Mouse (Mus musculus): Measurements from ENCODE around the gene Zbtb9. TPM values are rescaled to one million over a fixed set of nuclear protein-coding genes. Genes with fewer than 3 reads are reported as not detected.

The Zbtb9 gene
- total and polyA plus RNA-seq, 2 experiments from 2014 or later: 6.6 to 16.1 TPM

- Histone ChIP-seq H3K9ac (replicated peaks; ENCODE audit: low read length, poor library complexity, severe bottlenecking) (no peak overlapping the region), H3K9me3 (ENCODE audit: low read length) (no peaks in the 10 kb centered on the region), H3K4me1 (ENCODE audit: insufficient read depth, low read length) (no peaks in the 10 kb centered on the region), H3K27me3 (ENCODE audit: insufficient read depth, low read length) (no peaks in the 10 kb centered on the region), H3K27ac (ENCODE audit: low read depth, low read length) (no peak overlapping the region), H3K36me3 (ENCODE audit: insufficient read depth, low read length) (no peaks in the 10 kb centered on the region), H3K4me3 (ENCODE audit: low read depth, low read length) (no peak overlapping the region), H3K4me2 (ENCODE audit: low read depth, low read length, poor library complexity, severe bottlenecking) (no peak overlapping the region)
- 43% methylated on average over 6 of the region's 6 CpGs for WGBS
- DNase-seq (ENCODE audit: low spot score): no peak
- TF ChIP-seq CTCF (IDR thresholded peaks at IDR 0.05): no peak
- no peak for ATAC-seq (ENCODE audit: low FRiP score)
Observed at GRCm38 (mm10) chr17:27012909-27013308, 39.9 kb downstream of the Zbtb9 start.

DNA sequence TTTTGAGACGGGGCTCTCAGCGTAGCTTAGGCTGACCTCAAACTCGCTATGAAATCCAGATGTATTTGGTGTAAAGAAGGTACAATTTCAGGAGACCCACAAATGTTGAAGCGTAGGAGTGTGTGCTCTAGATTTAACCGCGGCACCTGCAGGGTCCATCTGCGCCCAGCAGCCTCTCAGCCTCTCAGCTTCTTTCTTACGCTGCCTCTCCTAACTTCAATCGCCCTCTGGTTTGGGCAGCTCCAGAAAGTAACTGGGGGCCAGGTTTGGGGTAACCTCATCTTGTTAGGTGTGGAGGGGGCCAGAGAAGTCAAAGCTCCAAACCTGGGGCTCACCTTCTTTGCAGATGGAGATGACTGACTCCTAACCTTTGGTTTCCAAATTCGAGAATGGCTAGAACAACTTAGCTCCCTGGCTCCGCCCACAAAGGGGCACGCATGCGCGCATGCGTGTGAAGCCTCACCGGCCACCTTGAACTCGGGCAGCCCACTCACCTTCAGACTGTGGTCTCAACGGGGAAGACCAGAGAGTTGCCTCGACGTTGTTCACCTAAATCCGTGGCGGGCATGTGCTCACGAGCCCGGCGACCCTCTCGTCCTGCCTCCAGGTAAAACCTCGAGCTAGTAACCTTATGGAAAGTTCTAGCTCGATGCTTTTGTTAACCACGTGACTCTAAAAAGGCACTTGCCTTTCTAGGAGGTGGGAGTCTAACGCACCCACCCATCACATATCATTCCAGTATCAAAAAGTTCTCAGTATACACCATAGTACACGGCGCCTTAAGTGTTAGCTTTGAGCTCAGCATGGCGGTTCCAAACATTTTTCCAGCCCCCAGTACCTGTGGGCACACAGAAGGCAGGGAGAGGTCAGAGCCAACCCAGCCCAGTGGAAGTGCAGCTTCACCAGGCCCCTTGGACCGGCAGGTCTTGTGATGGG is 44.9 kb downstream of the Zbtb9 start:
- H3K27me3 ChIP-seq (ENCODE audit: insufficient read depth, low read length): no peaks in the 10 kb centered on the region
- H3K4me3 ChIP-seq (ENCODE audit: low read depth, low read length): peak overlapping the region; percentile 37
- peak overlapping the region; percentile 68 for H3K4me2 ChIP-seq (ENCODE audit: low read depth, low read length, poor library complexity, severe bottlenecking)
- H3K4me1 ChIP-seq (ENCODE audit: insufficient read depth, low read length): peaks cover 3% of the 10 kb centered on the region
- H3K9ac ChIP-seq (replicated peaks; ENCODE audit: low read length, poor library complexity, severe bottlenecking): peak overlapping the region; percentile 67
- peak overlapping the region; percentile 75 for H3K27ac ChIP-seq (ENCODE audit: low read depth, low read length)
- DNase-seq (ENCODE audit: low spot score): peak; percentile 92
- H3K9me3 ChIP-seq (ENCODE audit: low read length): no peaks in the 10 kb centered on the region
- peaks cover 21% of the 10 kb centered on the region for H3K36me3 ChIP-seq (ENCODE audit: insufficient read depth, low read length)
- 6% methylated on average over 34 of the region's 34 CpGs for WGBS
- peak; percentile 65 for ATAC-seq (ENCODE audit: low FRiP score)
- no peak for TF ChIP-seq CTCF (IDR thresholded peaks at IDR 0.05)

GRCm38 (mm10) chr17:27018555-27019196 is 45.7 kb downstream of the Zbtb9 start:
- ATAC-seq (ENCODE audit: low FRiP score): no peak
- H3K27me3 ChIP-seq (ENCODE audit: insufficient read depth, low read length): no peaks in the 10 kb centered on the region
- H3K36me3 ChIP-seq (ENCODE audit: insufficient read depth, low read length): peaks cover 26% of the 10 kb centered on the region
- peak overlapping the region; percentile 67; the same call in 1 of the 2 replicates for H3K9ac ChIP-seq (replicated peaks; ENCODE audit: low read length, poor library complexity, severe bottlenecking)
- DNase-seq (ENCODE audit: low spot score): peak; percentile 10
- TF ChIP-seq CTCF (IDR thresholded peaks at IDR 0.05): no peak
- peak overlapping the region; percentile 68 for H3K4me2 ChIP-seq (ENCODE audit: low read depth, low read length, poor library complexity, severe bottlenecking)
- H3K27ac ChIP-seq (ENCODE audit: low read depth, low read length): peak overlapping the region; percentile 75
- peak overlapping the region; percentile 37; the same call in 1 of the 2 replicates for H3K4me3 ChIP-seq (ENCODE audit: low read depth, low read length)
- 23% methylated on average over 12 of the region's 12 CpGs for WGBS
- H3K4me1 ChIP-seq (ENCODE audit: insufficient read depth, low read length): peaks cover 3% of the 10 kb centered on the region
- H3K9me3 ChIP-seq (ENCODE audit: low read length): no peaks in the 10 kb centered on the region

DNA sequence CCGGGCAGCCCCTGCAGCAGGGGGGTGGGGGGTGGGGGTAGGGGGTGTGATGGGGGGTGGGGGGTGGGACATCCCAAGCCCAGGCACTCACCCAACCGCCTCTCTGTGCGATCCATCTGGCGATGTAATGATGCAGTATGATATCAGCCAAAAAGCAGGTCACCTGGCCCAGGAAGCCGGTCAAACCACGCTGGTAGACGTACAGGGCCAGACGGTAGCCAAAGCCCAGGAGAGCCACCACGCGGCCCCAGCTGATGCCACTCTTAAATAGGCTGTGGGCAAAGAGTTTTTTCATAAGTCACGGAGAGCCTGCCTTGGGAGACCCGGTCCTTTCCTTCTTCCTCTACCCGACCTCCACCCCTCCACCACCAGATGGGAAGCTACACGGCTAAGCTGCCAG is 48.1 kb downstream of the Zbtb9 start:
- Histone ChIP-seq H3K9ac (replicated peaks; ENCODE audit: low read length, poor library complexity, severe bottlenecking) (no peak overlapping the region), H3K36me3 (ENCODE audit: insufficient read depth, low read length) (peaks cover 41% of the 10 kb centered on the region), H3K4me1 (ENCODE audit: insufficient read depth, low read length) (peaks cover 3% of the 10 kb centered on the region), H3K27ac (ENCODE audit: low read depth, low read length) (no peak overlapping the region), H3K4me2 (ENCODE audit: low read depth, low read length, poor library complexity, severe bottlenecking) (no peak overlapping the region), H3K27me3 (ENCODE audit: insufficient read depth, low read length) (no peaks in the 10 kb centered on the region), H3K4me3 (ENCODE audit: low read depth, low read length) (no peak overlapping the region), H3K9me3 (ENCODE audit: low read length) (no peaks in the 10 kb centered on the region)
- WGBS: 88% methylated on average over 13 of the region's 14 CpGs
- ATAC-seq (ENCODE audit: low FRiP score): no peak
- no peak for DNase-seq (ENCODE audit: low spot score)
- TF ChIP-seq CTCF (IDR thresholded peaks at IDR 0.05): no peak

GRCm38 (mm10) chr17:27021736-27022135 is 48.8 kb downstream of the Zbtb9 start:
- Histone ChIP-seq H3K4me1 (ENCODE audit: insufficient read depth, low read length) (peaks cover 3% of the 10 kb centered on the region), H3K36me3 (ENCODE audit: insufficient read depth, low read length) (peaks cover 41% of the 10 kb centered on the region), H3K27me3 (ENCODE audit: insufficient read depth, low read length) (no peaks in the 10 kb centered on the region), H3K27ac (ENCODE audit: low read depth, low read length) (no peak overlapping the region), H3K4me2 (ENCODE audit: low read depth, low read length, poor library complexity, severe bottlenecking) (no peak overlapping the region), H3K4me3 (ENCODE audit: low read depth, low read length) (no peak overlapping the region), H3K9me3 (ENCODE audit: low read length) (no peaks in the 10 kb centered on the region), H3K9ac (replicated peaks; ENCODE audit: low read length, poor library complexity, severe bottlenecking) (no peak overlapping the region)
- 91% methylated on average over 9 of the region's 9 CpGs for WGBS
- ATAC-seq (ENCODE audit: low FRiP score): no peak
- no peak for DNase-seq (ENCODE audit: low spot score)
- TF ChIP-seq CTCF (IDR thresholded peaks at IDR 0.05): no peak

DNA sequence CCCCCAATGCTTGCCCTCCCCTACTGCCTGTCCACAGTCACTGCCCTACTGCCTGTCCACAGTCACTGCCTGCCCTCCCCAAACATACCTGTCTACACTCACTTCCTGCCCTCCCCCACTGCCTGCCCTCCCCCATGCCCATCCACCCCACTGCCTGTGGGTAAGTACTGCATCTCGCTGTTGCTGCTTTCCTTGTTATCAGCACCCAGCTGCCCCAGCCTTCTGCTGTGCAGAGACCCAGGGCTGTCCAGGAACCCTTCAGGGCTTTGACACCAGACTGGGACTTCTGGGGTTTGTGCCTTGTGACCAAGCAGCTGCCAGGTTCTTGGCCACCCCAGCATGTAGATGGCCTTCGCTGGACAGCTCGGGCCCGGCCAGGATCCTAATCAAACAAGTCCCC is 50.4 kb downstream of the Zbtb9 start:
- DNase-seq (ENCODE audit: low spot score): no peak
- Histone ChIP-seq H3K27ac (ENCODE audit: low read depth, low read length) (no peak overlapping the region), H3K4me3 (ENCODE audit: low read depth, low read length) (no peak overlapping the region), H3K4me1 (ENCODE audit: insufficient read depth, low read length) (peaks cover 8% of the 10 kb centered on the region), H3K4me2 (ENCODE audit: low read depth, low read length, poor library complexity, severe bottlenecking) (no peak overlapping the region), H3K9me3 (ENCODE audit: low read length) (no peaks in the 10 kb centered on the region), H3K9ac (replicated peaks; ENCODE audit: low read length, poor library complexity, severe bottlenecking) (no peak overlapping the region), H3K36me3 (ENCODE audit: insufficient read depth, low read length) (peaks cover 41% of the 10 kb centered on the region), H3K27me3 (ENCODE audit: insufficient read depth, low read length) (no peaks in the 10 kb centered on the region)
- 92% methylated on average over 4 of the region's 4 CpGs for WGBS
- ATAC-seq (ENCODE audit: low FRiP score): no peak
- TF ChIP-seq CTCF (IDR thresholded peaks at IDR 0.05): no peak

Data from midbrain, postnatal 0 days (tissue).